Mouse (Mus musculus) ovary, postnatal 10 days (tissue): ENCODE results near the gene Rpl18.

Experiments
- DNase-seq: peaks from one replicate; pipeline ENCODE4 v3.0.0; 2022; ENCODE audit warnings: low spot score

Rpl18 gene

GRCm38 (mm10) chr7:45733477-45733876 is 18.2 kb downstream of the Rpl18 start:
- DNase-seq, result no peak

GRCm38 (mm10) chr7:45739162-45739763 is 24.0 kb downstream of the Rpl18 start:
- no peak for DNase-seq

- DNase-seq, result no peak
These were observed 24.6 kb downstream of the Rpl18 start for GRCm38 (mm10) chr7:45739820-45740219.

- no peak for DNase-seq
These were observed 26.1 kb downstream of the Rpl18 start for GRCm38 (mm10) chr7:45741308-45741707.

- DNase-seq, result no peak
These were observed 26.5 kb downstream of the Rpl18 start for GRCm38 (mm10) chr7:45741777-45742176.

- no peak for DNase-seq
These were observed 27.1 kb downstream of the Rpl18 start for GRCm38 (mm10) chr7:45742338-45742737.

GRCm38 (mm10) chr7:45744387-45744786 is 29.1 kb downstream of the Rpl18 start:
- no peak for DNase-seq

- no peak for DNase-seq
These were observed 31.3 kb downstream of the Rpl18 start for GRCm38 (mm10) chr7:45746518-45746917.

- DNase-seq, result no peak
These were observed 32.2 kb downstream of the Rpl18 start for GRCm38 (mm10) chr7:45747450-45747849.

GRCm38 (mm10) chr7:45748110-45748509 is 32.9 kb downstream of the Rpl18 start:
- DNase-seq, result no peak

- DNase-seq, result no peak
These were observed 34.1 kb downstream of the Rpl18 start for GRCm38 (mm10) chr7:45749401-45749800.

- DNase-seq, result no peak
These were observed 34.9 kb downstream of the Rpl18 start for GRCm38 (mm10) chr7:45750162-45750561.

- DNase-seq, result no peak
These were observed 40.4 kb downstream of the Rpl18 start for GRCm38 (mm10) chr7:45755703-45756102.

GRCm38 (mm10) chr7:45759400-45759799 is 44.1 kb downstream of the Rpl18 start:
- no peak for DNase-seq

- no peak for DNase-seq
These were observed 44.9 kb downstream of the Rpl18 start for GRCm38 (mm10) chr7:45760151-45760550.

GRCm38 (mm10) chr7:45765995-45766394 is 50.7 kb downstream of the Rpl18 start:
- no peak for DNase-seq

- no peak for DNase-seq
These were observed 51.5 kb downstream of the Rpl18 start for GRCm38 (mm10) chr7:45766764-45767163.

- DNase-seq, result no peak
These were observed 52.2 kb downstream of the Rpl18 start for GRCm38 (mm10) chr7:45767500-45767899.
